Mouse (Mus musculus) thymus, adult 2 months (tissue): ENCODE measurements at regions not wholly inside any gene's neighbourhood (a gene's known extent, or its start where the extent isn't known, plus 50 kb on each side); places are given as distances from the start of the nearest gene placed in this dataset.

Experiments used
- DNase-seq: peaks from one replicate; pipeline ENCODE4 v3.0.0; 2021
- H3K27ac ChIP-seq: fragments of 200-500 bp; 2 replicates; pipeline ENCODE4 v1.5.1; 2012; ENCODE audit warnings: low read length, control low read depth; ENCODE audit not compliant: control insufficient read depth, insufficient read depth
- H3K27me3 ChIP-seq: fragments of 200-500 bp; 2 replicates; pipeline ENCODE4 v1.6.1; 2012; ENCODE audit warnings: mild to moderate bottlenecking, low read length, moderate library complexity, mixed read lengths; ENCODE audit not compliant: control insufficient read depth, insufficient read depth
- H3K36me3 ChIP-seq: fragments of 200-500 bp; 2 replicates; pipeline ENCODE4 v1.6.1; 2012; ENCODE audit warnings: mild to moderate bottlenecking, low read length, moderate library complexity; ENCODE audit not compliant: control insufficient read depth, insufficient read depth
- H3K4me1 ChIP-seq: fragments of 200-500 bp; replicated peaks from 2 replicates; pipeline ENCODE4 v1.6.1; 2012; ENCODE audit warnings: low read length; ENCODE audit not compliant: control insufficient read depth, insufficient read depth
- H3K4me3 ChIP-seq: fragments of 200-500 bp; 2 replicates; pipeline ENCODE4 v1.5.1; 2012; ENCODE audit warnings: mild to moderate bottlenecking, low read length, control low read depth, moderate library complexity; ENCODE audit not compliant: control insufficient read depth, insufficient read depth
- CTCF ChIP-seq: fragments of 200-500 bp; IDR thresholded peaks from 2 replicates; pipeline ENCODE4 v1.5.1; 2012; ENCODE audit warnings: mild to moderate bottlenecking, control low read depth, low read length, moderate library complexity, borderline replicate concordance; ENCODE audit not compliant: control insufficient read depth, poor library complexity, insufficient read depth; ENCODE audit errors: extremely low read depth
- POLR2A ChIP-seq: fragments of 200-500 bp; IDR thresholded peaks from 2 replicates; pipeline ENCODE4 v1.6.1; 2012; ENCODE audit warnings: mild to moderate bottlenecking, low read length, control low read depth, moderate library complexity; ENCODE audit not compliant: control insufficient read depth, poor library complexity, insufficient read depth; ENCODE audit errors: extremely low read depth
- WGBS: fragments of 180-500 bp; shearing (Covaris S2); methylation state at CpG from one replicate; pipeline ENCODE4 v1.1.7; 2018; 5-methylcytosine and 5-hydroxymethylcytosine counted together

DNA sequence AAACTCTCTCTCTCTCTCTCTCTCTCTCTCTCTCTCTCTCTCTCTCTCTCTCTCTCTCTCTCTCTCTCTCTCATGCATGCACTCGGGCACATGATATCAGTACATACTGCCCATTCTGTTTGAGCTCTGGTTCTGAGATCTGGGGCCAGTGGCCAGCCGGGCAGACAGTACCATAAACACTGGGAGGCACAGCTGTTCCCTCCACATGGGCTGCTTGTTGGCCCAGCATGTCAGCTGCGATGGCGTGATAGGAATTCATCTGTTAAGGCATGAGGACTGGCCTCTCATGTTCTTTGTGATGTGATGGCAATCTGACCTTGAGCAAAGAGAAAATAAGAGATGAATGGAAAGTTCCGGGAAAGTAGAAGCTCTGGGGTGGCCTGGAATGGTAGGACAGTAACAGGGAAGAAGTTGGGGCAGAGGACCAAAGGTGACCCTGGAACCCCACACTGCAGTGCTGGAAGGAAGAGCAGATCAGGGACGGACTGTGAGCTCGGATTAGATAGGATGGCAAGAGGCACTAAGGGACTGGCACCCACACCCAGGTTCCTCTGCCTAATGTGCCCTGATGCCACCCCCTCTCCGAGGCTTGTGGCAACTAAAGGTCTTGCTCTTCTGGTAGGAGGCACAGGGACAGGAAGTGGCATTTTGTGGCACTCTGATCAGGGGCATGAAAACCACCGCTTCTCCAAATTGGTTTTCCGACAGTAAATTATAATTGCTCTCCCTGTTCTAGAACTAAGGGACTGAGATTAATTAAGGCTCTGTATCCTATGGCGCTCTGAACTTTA is 186.4 kb upstream of the Zmiz1 start:
- Histone ChIP-seq H3K27me3 (no peaks in the 10 kb centered on the region), H3K36me3 (no peaks in the 10 kb centered on the region), H3K27ac (no peak overlapping the region), H3K4me3 (no peak overlapping the region), H3K4me1 (peaks cover 11% of the 10 kb centered on the region)
- TF ChIP-seq POLR2A (no peak), CTCF (no peak)
- 25% methylated on average over 11 of the region's 11 CpGs for WGBS
- peak; percentile 18 for DNase-seq

DNA sequence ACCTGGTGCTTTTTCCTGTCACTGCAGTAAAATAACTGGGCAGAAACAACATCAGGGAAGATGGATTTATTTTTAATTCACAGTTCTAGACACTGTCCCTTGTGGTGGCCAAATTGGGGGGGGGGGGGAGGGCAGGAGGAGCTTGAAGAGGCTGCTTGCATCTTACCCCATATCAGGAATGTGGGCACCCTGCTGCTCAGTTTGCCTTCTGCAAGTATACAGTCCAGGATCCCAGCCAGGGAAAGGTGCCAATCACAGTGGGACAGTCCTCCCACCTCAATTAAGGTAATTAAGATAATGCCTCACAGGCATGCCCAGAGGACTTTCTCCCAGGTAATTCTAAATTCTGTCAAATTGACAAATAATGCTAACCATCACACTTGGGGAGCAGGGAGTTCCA is 179.2 kb upstream of the Zmiz1 start:
- Histone ChIP-seq H3K4me3 (no peak overlapping the region), H3K27ac (no peak overlapping the region), H3K27me3 (no peaks in the 10 kb centered on the region), H3K36me3 (no peaks in the 10 kb centered on the region), H3K4me1 (no peaks in the 10 kb centered on the region)
- TF ChIP-seq POLR2A (no peak), CTCF (no peak)
- DNase-seq = no peak

DNA sequence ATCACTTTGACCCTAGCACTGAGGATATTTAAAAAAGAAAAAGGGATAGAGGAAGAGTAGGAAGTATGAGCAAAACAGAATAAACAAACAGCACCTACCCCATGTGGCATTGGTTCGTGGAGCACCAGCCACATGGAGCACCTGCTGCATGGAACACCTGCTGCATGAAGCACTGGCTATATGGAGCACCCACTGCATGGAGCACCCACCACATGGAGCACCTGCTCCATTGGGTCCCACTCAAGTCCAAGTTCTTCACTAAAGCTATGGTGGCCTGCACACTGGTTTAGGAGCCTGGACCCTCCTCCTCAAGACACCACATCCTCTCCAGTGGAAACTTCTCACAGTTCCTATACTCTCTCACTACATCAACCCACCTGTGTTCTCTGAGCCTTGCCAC is 166.4 kb upstream of the Zmiz1 start:
- TF ChIP-seq CTCF (no peak), POLR2A (no peak)
- WGBS = 77% methylated on average over 1 of the region's 1 CpGs
- no peaks in the 10 kb centered on the region for H3K4me1 ChIP-seq
- DNase-seq = no peak
- H3K4me3 ChIP-seq = no peak overlapping the region
- H3K27me3 ChIP-seq = no peaks in the 10 kb centered on the region
- no peak overlapping the region for H3K27ac ChIP-seq
- no peaks in the 10 kb centered on the region for H3K36me3 ChIP-seq

DNA sequence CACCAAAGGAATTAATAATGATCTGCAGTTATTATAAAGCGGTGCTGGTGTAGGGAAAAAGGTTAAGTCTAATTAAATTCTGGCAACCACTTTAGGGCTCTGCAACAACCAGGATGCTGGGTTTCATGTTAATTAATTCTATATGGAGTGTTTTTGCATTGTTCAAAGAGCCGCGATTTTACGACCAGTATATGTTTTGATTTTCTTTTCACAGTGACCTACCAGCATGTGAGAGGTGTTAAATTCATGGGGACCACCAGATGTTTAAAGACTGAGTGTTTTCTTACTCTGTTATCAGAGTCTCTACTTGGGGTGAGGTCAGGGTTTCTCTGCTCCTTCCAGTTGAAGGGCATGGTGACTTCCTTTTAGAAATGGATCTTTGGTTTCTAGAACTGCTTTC is 164.8 kb upstream of the Zmiz1 start:
- TF ChIP-seq CTCF = no peak
- no peak for TF ChIP-seq POLR2A
- no peak overlapping the region for H3K4me3 ChIP-seq
- H3K4me1 ChIP-seq = peaks cover 10% of the 10 kb centered on the region
- 96% methylated on average over 4 of the region's 4 CpGs for WGBS
- DNase-seq = no peak
- no peak overlapping the region for H3K27ac ChIP-seq
- H3K36me3 ChIP-seq = no peaks in the 10 kb centered on the region
- H3K27me3 ChIP-seq = no peaks in the 10 kb centered on the region

DNA sequence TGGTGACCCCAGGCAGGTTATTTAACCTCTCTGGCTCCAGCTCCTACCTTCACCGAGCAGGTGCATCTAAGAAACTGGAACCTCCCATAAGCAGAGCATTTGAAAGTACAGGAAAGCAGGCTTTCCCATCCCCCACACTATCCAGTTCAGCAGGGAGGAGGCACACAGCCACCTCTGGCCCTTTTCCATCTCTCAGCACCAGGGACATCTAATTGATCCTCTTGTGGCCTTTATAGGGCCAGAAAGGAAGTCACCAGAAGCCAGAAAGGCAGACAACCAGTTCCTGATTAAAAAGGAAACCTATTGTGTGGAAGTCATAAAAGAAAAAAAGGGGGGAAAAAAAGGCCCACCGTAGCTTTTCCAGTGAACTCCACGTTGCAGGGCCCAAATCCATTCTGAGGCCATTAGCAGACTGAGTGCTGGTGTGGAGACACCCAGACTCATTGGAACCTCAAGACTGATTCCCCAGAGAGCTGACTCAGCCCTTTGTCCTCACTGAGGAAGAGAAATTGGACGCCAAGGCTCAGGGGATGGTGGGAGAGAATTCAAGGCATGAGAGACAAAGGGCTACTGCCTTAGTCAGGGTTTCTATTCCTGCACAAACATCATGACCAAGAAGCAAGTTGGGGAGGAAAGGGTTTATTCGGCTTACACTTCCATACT is 163.2 kb upstream of the Zmiz1 start:
- 68% methylated on average over 5 of the region's 5 CpGs for WGBS
- Histone ChIP-seq H3K27me3 (no peaks in the 10 kb centered on the region), H3K4me1 (peaks cover 23% of the 10 kb centered on the region), H3K27ac (no peak overlapping the region), H3K36me3 (no peaks in the 10 kb centered on the region), H3K4me3 (no peak overlapping the region)
- DNase-seq = no peak
- no peak for TF ChIP-seq POLR2A
- no peak for TF ChIP-seq CTCF

- WGBS = 32% methylated on average over 3 of the region's 3 CpGs
- Histone ChIP-seq H3K27me3 (no peaks in the 10 kb centered on the region), H3K4me3 (no peak overlapping the region), H3K36me3 (no peaks in the 10 kb centered on the region), H3K4me1 (peaks cover 27% of the 10 kb centered on the region), H3K27ac (peak overlapping the region; percentile 73)
- peak; percentile 52 for DNase-seq
- TF ChIP-seq POLR2A (no peak), CTCF (no peak)
These were observed 159.3 kb upstream of the Zmiz1 start for GRCm38 (mm10) chr14:25299673-25300190.
